Mouse (Mus musculus) G1E (cell line): ENCODE measurements around the gene Klk1b8. TPM values are rescaled to one million over a fixed set of nuclear protein-coding genes. Genes with fewer than 3 reads are reported as not detected.

Experiments used
- ATAC-seq: 2 replicates; pipeline ENCODE4 v1.8.0; 2016; ENCODE audit warnings: mild to moderate bottlenecking; ENCODE audit not compliant: insufficient number of reproducible peaks, poor library complexity, low FRiP score, severe bottlenecking; ENCODE audit errors: extremely low read depth
- DNase-seq: peaks from one replicate; pipeline ENCODE4 v3.0.0; 2012; ENCODE audit warnings: low spot score
- H3K27me3 ChIP-seq: 2 replicates; pipeline ENCODE4 v1.6.1; 2012; ENCODE audit warnings: mild to moderate bottlenecking, low read length, inconsistent platforms; ENCODE audit not compliant: insufficient read depth
- H3K36me3 ChIP-seq: replicated peaks from 2 replicates; pipeline ENCODE3; 2012; ENCODE audit warnings: mild to moderate bottlenecking, inconsistent platforms
- H3K4me1 ChIP-seq: 2 replicates; pipeline ENCODE4 v1.6.1; 2012; ENCODE audit warnings: low read depth, low read length, inconsistent platforms, mixed read lengths; ENCODE audit not compliant: insufficient read depth
- H3K4me3 ChIP-seq: 2 replicates; pipeline ENCODE4 v1.5.1; 2012; ENCODE audit warnings: low read depth, mild to moderate bottlenecking, inconsistent platforms, low read length, moderate library complexity, mixed read lengths
- H3K9me3 ChIP-seq: replicated peaks from 2 replicates; pipeline ENCODE4 v1.6.1; 2012; ENCODE audit warnings: inconsistent platforms
- CTCF ChIP-seq: IDR thresholded peaks from 2 replicates; pipeline ENCODE4 v1.5.1; 2012; ENCODE audit warnings: low read depth, low read length, inconsistent platforms, mixed read lengths
- GATA1 ChIP-seq: IDR thresholded peaks from 2 replicates; pipeline ENCODE4 v1.6.1; 2012; ENCODE audit warnings: borderline replicate concordance, low read length, inconsistent platforms, mixed read lengths
- GATA2 ChIP-seq: IDR thresholded peaks from 2 replicates; pipeline ENCODE4 v1.6.1; 2012; ENCODE audit warnings: low read depth, low read length, inconsistent platforms, borderline replicate concordance
- POLR2AphosphoS5 ChIP-seq: IDR thresholded peaks from 2 replicates; pipeline ENCODE4 v1.6.1; 2012; ENCODE audit warnings: low read depth, low read length, inconsistent platforms; ENCODE audit not compliant: insufficient replicate concordance
- TAL1 ChIP-seq: conservative IDR thresholded peaks from 2 replicates; pipeline ENCODE4 v1.6.1; 2012; ENCODE audit warnings: low read depth, low read length, inconsistent platforms, mixed read lengths
- polyA plus RNA-seq: library from polyadenylated mRNA; stranded (reverse); fragments of >175 nt; gene quantifications from 2 replicates; pipeline ENCODE4 v1.2.3, GENCODE M21; 2012
- total RNA-seq, 2 experiments: library from RNA; stranded (forward) in 1 of 2; stranded (reverse) in 1 of 2; fragments of 200-1000 nt in 1 of 2; fragments of >200 nt in 1 of 2; fragmentation: Nextera tagmentation in 1 of 2; gene quantifications; 2 replicates each; pipeline ENCODE4 v1.2.3; 2014 to 2017

Gene Klk1b8
- total RNA-seq (2014; fragmentation: Nextera tagmentation) (not detected in 2 replicates), total RNA-seq (2017) (not detected in 2 replicates), polyA plus RNA-seq (not detected in 2 replicates)

DNA sequence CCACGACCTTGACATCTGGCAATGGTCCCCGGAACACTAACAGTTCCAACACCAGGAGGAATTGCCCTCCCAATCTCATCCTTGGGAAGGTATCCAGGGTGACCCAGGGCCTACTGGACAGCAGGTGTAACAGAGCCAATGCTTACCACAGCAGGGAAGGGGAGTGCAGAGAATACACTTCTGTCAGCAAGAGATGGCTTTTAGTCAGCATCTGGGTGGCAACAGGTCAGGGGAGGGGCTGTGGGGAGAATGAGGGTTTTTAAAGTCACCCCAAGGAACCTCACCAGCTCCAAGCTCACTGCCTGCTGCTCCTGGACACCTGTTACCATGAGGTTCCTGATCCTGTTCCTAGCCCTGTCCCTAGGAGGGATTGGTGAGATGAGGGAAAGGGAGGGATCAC, at the start of gene Klk1b8:
Gene Klk1b8, plus strand, starts transcription at position 301 of the 400 bp plus-strand sequence.
- Histone ChIP-seq H3K36me3 (no peaks in the 10 kb centered on the region), H3K4me3 (no peak within 1 kb of the TSS), H3K4me1 (no peaks in the 10 kb centered on the region), H3K27me3 (no peaks in the 10 kb centered on the region), H3K9me3 (no peaks in the 10 kb centered on the region)
- DNase-seq (no peak), ATAC-seq (no peak)
- TF ChIP-seq POLR2AphosphoS5 (no peak), TAL1 (no peak), GATA2 (no peak), GATA1 (no peak), CTCF (no peak)

DNA sequence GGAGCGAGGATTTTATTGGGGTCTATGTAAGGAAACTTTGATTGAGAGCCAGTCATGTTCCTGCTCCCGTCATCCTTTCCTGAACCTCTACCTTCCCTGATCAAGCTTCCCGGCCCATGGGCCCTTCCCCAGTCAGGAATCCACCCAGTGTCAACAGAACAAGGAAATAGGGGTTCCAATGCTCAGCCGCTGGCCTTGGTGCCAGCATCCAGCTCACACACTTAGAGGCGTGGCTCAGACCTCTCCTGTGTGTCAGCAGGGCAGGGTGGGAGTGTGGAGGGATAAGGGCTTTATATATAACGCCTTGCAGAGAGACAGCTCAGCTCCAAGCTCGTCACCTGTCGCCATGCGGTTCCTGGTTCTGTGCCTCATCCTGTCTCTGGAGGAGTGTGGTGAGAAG, 35.6 kb upstream of the Klk1b8 start:
- no peaks in the 10 kb centered on the region for H3K9me3 ChIP-seq
- no peak overlapping the region for H3K4me3 ChIP-seq
- H3K36me3 ChIP-seq: no peaks in the 10 kb centered on the region
- ATAC-seq: no peak
- H3K4me1 ChIP-seq: peaks cover 2% of the 10 kb centered on the region
- H3K27me3 ChIP-seq: 0 out of 2 replicates have a peak, but pooled peaks cover 2% of the 10 kb centered on the region
- no peak for DNase-seq
- TF ChIP-seq GATA2: no peak
- TF ChIP-seq GATA1: no peak
- TF ChIP-seq TAL1: no peak
- TF ChIP-seq CTCF: no peak
- no peak for TF ChIP-seq POLR2AphosphoS5

DNA sequence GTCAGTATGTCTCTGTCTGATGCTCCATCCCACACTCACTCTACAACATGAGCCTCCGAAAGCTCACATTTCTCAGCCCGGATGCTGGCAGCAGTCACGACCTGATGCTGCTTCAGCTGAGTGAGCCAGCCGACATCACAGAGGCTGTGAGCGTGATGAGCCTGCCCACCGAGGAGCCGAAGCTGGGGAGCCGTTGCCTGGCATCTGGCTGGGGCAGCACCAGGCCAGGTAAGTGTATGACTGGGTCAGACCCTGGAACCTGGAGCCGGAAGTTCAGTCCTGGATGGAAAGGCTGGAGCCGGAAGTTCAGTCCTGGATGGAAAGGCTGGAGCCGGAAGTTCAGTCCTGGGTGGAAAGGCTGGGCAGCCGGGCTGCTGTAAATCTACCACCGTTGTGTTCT, 32.0 kb upstream of the Klk1b8 start:
- Histone ChIP-seq H3K36me3 (no peaks in the 10 kb centered on the region), H3K27me3 (no peaks in the 10 kb centered on the region), H3K4me3 (no peak overlapping the region), H3K4me1 (peaks cover 7% of the 10 kb centered on the region), H3K9me3 (no peaks in the 10 kb centered on the region)
- TF ChIP-seq GATA2 (no peak), POLR2AphosphoS5 (no peak), CTCF (no peak), TAL1 (no peak)
- ATAC-seq (no peak), DNase-seq (no peak)

DNA sequence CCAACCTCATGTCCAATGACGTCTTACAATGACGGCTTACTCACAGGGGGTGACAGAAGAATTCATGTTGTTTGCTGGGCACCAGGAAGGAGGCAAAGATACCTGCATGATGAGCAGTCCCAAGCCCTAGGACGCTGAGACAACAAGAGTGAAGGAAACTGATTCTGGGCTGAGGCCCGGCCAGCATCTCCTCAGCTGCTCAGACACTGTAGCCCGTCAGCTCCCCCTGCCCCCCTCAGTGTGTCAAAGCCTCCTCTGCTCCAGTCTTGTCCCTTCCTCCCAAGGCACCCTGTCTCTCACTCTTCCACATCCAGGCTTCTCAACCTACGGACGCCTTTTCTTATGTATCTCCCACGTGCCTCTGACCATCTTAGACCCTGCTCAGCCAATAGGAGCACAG, 31.6 kb upstream of the Klk1b8 start:
- Histone ChIP-seq H3K27me3 (no peaks in the 10 kb centered on the region), H3K9me3 (no peaks in the 10 kb centered on the region), H3K36me3 (no peaks in the 10 kb centered on the region), H3K4me1 (peaks cover 7% of the 10 kb centered on the region), H3K4me3 (no peak overlapping the region)
- no peak for DNase-seq
- TF ChIP-seq GATA1 (no peak), POLR2AphosphoS5 (no peak), GATA2 (no peak), TAL1 (no peak)
- no peak for ATAC-seq

GRCm38 (mm10) chr7:43919559-43920451, 30.7 kb upstream of the Klk1b8 start:
- ATAC-seq: peak; percentile 70; the same call in 1 of the 2 replicates
- no peaks in the 10 kb centered on the region for H3K27me3 ChIP-seq
- no peaks in the 10 kb centered on the region for H3K9me3 ChIP-seq
- H3K4me3 ChIP-seq: no peak overlapping the region
- DNase-seq: peak; percentile 62
- H3K4me1 ChIP-seq: peaks cover 7% of the 10 kb centered on the region
- no peaks in the 10 kb centered on the region for H3K36me3 ChIP-seq
- TF ChIP-seq CTCF: peak; percentile 86
- TF ChIP-seq GATA1: no peak
- TF ChIP-seq GATA2: no peak

DNA sequence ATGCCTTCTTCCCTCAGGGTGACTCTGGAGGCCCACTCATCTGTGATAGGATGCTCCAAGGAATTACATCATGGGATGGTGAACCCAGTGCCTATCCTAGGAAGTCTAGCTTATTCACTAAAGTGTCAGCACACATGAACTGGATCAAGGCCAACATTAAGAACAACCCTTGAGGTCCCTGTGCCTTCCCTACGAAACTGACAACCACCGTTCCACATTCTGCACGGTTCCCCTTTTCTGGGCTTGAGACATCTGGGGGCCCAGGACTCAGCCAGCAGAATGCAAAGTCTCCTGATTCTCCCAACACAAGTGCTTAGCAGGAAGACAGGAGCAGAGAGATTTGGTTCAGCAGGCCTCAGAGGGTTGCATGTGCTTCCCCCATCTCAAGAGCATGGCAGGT, 29.9 kb upstream of the Klk1b8 start:
- no peaks in the 10 kb centered on the region for H3K36me3 ChIP-seq
- no peaks in the 10 kb centered on the region for H3K27me3 ChIP-seq
- H3K9me3 ChIP-seq: no peaks in the 10 kb centered on the region
- no peak for DNase-seq
- H3K4me1 ChIP-seq: peaks cover 7% of the 10 kb centered on the region
- no peak overlapping the region for H3K4me3 ChIP-seq
- TF ChIP-seq POLR2AphosphoS5: no peak
- TF ChIP-seq TAL1: no peak
- no peak for TF ChIP-seq GATA1
- no peak for TF ChIP-seq GATA2
- no peak for TF ChIP-seq CTCF
- ATAC-seq: no peak
